Mouse (Mus musculus): Measurements from ENCODE around the gene Slc17a4. TPM values are rescaled to one million over a fixed set of nuclear protein-coding genes. Genes with fewer than 3 reads are reported as not detected.

Gene Slc17a4
- not detected in 2 replicates for polyA plus RNA-seq (2015; fragmentation: Nextera tagmentation; extraction: Ambion mirVana)

GRCm38 (mm10) chr13:23914376-23915167 lies at the start of gene Slc17a4:
TSS of gene Slc17a4 (minus strand) at chr13:23915009.

DNA sequence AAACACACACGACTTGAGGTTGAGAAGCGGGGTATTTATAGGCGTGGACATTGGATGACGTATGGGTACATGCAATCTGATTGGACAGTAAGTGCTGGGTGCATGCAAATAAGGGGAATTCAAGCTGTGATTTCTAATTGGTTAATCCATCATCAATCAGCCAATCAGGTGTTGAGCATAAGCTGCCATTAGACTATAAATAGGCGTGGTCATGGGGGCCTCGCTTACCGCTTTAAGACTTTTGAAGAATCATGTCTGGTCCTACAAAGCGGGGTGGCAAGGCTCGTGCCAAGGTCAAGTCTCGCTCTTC lies 19.4 kb upstream of the Slc17a4 start, which contains the start of gene Hist1h2aa:
Gene Hist1h2aa (plus strand): TSS at position 252 of the 310 bp plus-strand sequence.

DNA sequence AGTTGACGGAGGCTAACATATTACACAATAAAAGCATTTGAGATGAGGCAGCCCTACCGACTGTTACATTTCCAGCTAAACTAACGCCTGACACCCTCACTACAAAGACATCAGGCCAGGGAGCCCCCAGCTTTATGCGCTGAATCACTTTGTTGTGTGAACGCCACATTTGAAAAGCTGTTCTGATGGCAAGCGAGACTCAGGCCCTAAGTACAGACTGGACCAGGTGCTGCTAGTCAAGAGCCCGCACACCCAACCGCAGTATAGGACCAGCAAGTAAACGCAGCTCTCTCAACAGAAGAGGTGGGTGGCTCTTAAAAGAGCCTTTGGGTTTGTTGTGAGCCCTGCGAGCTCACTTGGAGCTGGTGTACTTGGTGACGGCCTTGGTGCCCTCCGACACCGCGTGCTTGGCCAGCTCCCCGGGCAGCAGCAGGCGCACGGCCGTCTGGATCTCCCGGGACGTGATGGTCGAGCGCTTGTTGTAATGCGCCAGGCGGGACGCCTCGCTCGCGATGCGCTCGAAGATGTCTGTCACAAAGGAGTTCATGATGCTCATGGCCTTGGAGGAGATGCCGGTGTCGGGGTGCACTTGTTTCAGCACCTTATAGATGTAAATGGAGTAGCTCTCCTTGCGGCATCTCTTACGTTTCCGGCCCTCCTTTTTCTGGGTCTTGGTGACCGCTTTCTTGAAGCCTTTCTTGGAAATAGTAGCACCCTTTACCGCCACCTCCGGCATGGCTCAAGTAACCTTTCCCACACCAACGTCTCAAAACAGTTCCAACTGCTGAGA lies 18.8 kb upstream of the Slc17a4 start, which contains the start of gene Hist1h2ba:
Gene Hist1h2ba (minus strand): TSS at position 736 of the 790 bp plus-strand sequence.

GRCm38 (mm10) chr13:23867405-23867804 lies 47.4 kb downstream of the Slc17a4 start, which contains the start of gene Slc17a1:
TSS of gene Slc17a1 (plus strand) at chr13:23867750.

Small RNAs within 50 kb of the gene (microRNA-seq; reads per million reads assigned to microRNA genes)
- not detected for gene Gm44344

Other genes with a start within 250 kb of the Slc17a4 start
- 0.19 and 0.41 TPM in 2 replicates for gene Hist1h2ac, start 231.1 kb downstream of the Slc17a4 start, polyA plus RNA-seq (2015; fragmentation: Nextera tagmentation; extraction: Ambion mirVana)
- 37.8 and 45.4 TPM in 2 replicates for gene Hist1h2bc, start 230.8 kb downstream of the Slc17a4 start, polyA plus RNA-seq (2015; fragmentation: Nextera tagmentation; extraction: Ambion mirVana)
- not detected in 2 replicates for gene Hist1h1t, start 219.2 kb downstream of the Slc17a4 start, polyA plus RNA-seq (2015; fragmentation: Nextera tagmentation; extraction: Ambion mirVana)
- gene Hist1h4c, start 216.6 kb downstream of the Slc17a4 start, polyA plus RNA-seq (2015; fragmentation: Nextera tagmentation; extraction: Ambion mirVana) = 2.4 and 3.7 TPM in 2 replicates
- 6.6 and 7.2 TPM in 2 replicates for gene Hfe, start 204.2 kb downstream of the Slc17a4 start, polyA plus RNA-seq (2015; fragmentation: Nextera tagmentation; extraction: Ambion mirVana)
- 16.4 and 22.5 TPM in 2 replicates for gene Hist1h1c, start 176.2 kb downstream of the Slc17a4 start, polyA plus RNA-seq (2015; fragmentation: Nextera tagmentation; extraction: Ambion mirVana)
- gene Hist1h3c, start 169.4 kb downstream of the Slc17a4 start, polyA plus RNA-seq (2015; fragmentation: Nextera tagmentation; extraction: Ambion mirVana) = not detected in 2 replicates
- 0.62 TPM in 1 of 2 replicates, not detected in the other for gene Hist1h2bb, start 168.3 kb downstream of the Slc17a4 start, polyA plus RNA-seq (2015; fragmentation: Nextera tagmentation; extraction: Ambion mirVana)
- gene Hist1h2ab, start 163.9 kb downstream of the Slc17a4 start, polyA plus RNA-seq (2015; fragmentation: Nextera tagmentation; extraction: Ambion mirVana) = 2.7 and 4.7 TPM in 2 replicates
- 0.58 TPM in 1 of 2 replicates, not detected in the other for gene Hist1h3b, start 162.7 kb downstream of the Slc17a4 start, polyA plus RNA-seq (2015; fragmentation: Nextera tagmentation; extraction: Ambion mirVana)
- gene Hist1h4b, start 158.0 kb downstream of the Slc17a4 start, polyA plus RNA-seq (2015; fragmentation: Nextera tagmentation; extraction: Ambion mirVana) = 1.2 TPM in 1 of 2 replicates, not detected in the other
- gene Hist1h4a, start 153.8 kb downstream of the Slc17a4 start, polyA plus RNA-seq (2015; fragmentation: Nextera tagmentation; extraction: Ambion mirVana) = 0.54 TPM in 1 of 2 replicates, not detected in the other
- gene Hist1h3a, start 152.6 kb downstream of the Slc17a4 start, polyA plus RNA-seq (2015; fragmentation: Nextera tagmentation; extraction: Ambion mirVana) = 0.66 and 0.94 TPM in 2 replicates
- 0.50 and 0.66 TPM in 2 replicates for gene Hist1h1a, start 151.3 kb downstream of the Slc17a4 start, polyA plus RNA-seq (2015; fragmentation: Nextera tagmentation; extraction: Ambion mirVana)
- gene Trim38, start 145.1 kb downstream of the Slc17a4 start, polyA plus RNA-seq (2015; fragmentation: Nextera tagmentation; extraction: Ambion mirVana) = not detected in 2 replicates
- not detected in 2 replicates for gene Slc17a2, start 108.0 kb downstream of the Slc17a4 start, polyA plus RNA-seq (2015; fragmentation: Nextera tagmentation; extraction: Ambion mirVana)
- not detected in 2 replicates for gene Slc17a3, start 75.6 kb downstream of the Slc17a4 start, polyA plus RNA-seq (2015; fragmentation: Nextera tagmentation; extraction: Ambion mirVana)
- gene Slc17a1, start 47.3 kb downstream of the Slc17a4 start, polyA plus RNA-seq (2015; fragmentation: Nextera tagmentation; extraction: Ambion mirVana) = not detected in 2 replicates
- not detected in 2 replicates for gene Hist1h2ba, start 19.1 kb upstream of the Slc17a4 start, polyA plus RNA-seq (2015; fragmentation: Nextera tagmentation; extraction: Ambion mirVana)
- gene Hist1h2aa, start 19.5 kb upstream of the Slc17a4 start, polyA plus RNA-seq (2015; fragmentation: Nextera tagmentation; extraction: Ambion mirVana) = not detected in 2 replicates
- gene Scgn, start 76.2 kb upstream of the Slc17a4 start, polyA plus RNA-seq (2015; fragmentation: Nextera tagmentation; extraction: Ambion mirVana) = 0.88 and 0.98 TPM in 2 replicates

All from neural tube, postnatal 0 days (tissue).